Mouse (Mus musculus) hindbrain, embryonic 11.5 days (tissue): ENCODE measurements around the gene Capn11. TPM values are rescaled to one million over a fixed set of nuclear protein-coding genes. Genes with fewer than 3 reads are reported as not detected.

ENCODE experiments used
- ATAC-seq: fragments of 200-750 bp; cut with Nextera tagmentation; 2 replicates; pipeline ENCODE4 v1.8.0; 2017; ENCODE audit warnings: mild to moderate bottlenecking, moderate TSS enrichment, moderate library complexity; ENCODE audit not compliant: low FRiP score
- DNase-seq: peaks from one replicate; pipeline ENCODE4 v3.0.0-alpha.2; 2015; ENCODE audit warnings: low spot score
- H3K27ac ChIP-seq: fragments of 300-500 bp; sonication (generic); 2 replicates; pipeline ENCODE4 v1.5.1; 2014; ENCODE audit warnings: mild to moderate bottlenecking, low read depth, low read length
- H3K27me3 ChIP-seq: fragments of 300-500 bp; sonication (generic); 2 replicates; pipeline ENCODE4 v1.6.1; 2014; ENCODE audit warnings: mild to moderate bottlenecking, low read length, moderate library complexity, mixed read lengths; ENCODE audit not compliant: control insufficient read depth, insufficient read depth
- H3K36me3 ChIP-seq: fragments of 300-500 bp; sonication (generic); 2 replicates; pipeline ENCODE4 v1.6.1; 2014; ENCODE audit warnings: mild to moderate bottlenecking, low read length, moderate library complexity, mixed read lengths; ENCODE audit not compliant: control insufficient read depth, insufficient read depth
- H3K4me1 ChIP-seq: fragments of 300-500 bp; sonication (generic); replicated peaks from 2 replicates; pipeline ENCODE4 v1.6.1; 2014; ENCODE audit warnings: low read length, mixed read lengths; ENCODE audit not compliant: control insufficient read depth, insufficient read depth
- H3K4me2 ChIP-seq: fragments of 300-500 bp; sonication (generic); replicated peaks from 2 replicates; pipeline ENCODE4 v1.6.1; 2014; ENCODE audit warnings: mild to moderate bottlenecking, low read depth, low read length
- H3K4me3 ChIP-seq: fragments of 300-500 bp; sonication (generic); 2 replicates; pipeline ENCODE4 v1.5.1; 2014; ENCODE audit warnings: low read depth, low read length
- H3K9ac ChIP-seq: fragments of 300-500 bp; sonication (generic); 2 replicates; pipeline ENCODE4 v1.6.1; 2014; ENCODE audit warnings: low read depth, low read length
- H3K9me3 ChIP-seq: fragments of 300-500 bp; sonication (generic); 2 replicates; pipeline ENCODE4 v1.6.1; 2016; ENCODE audit warnings: low read length; ENCODE audit not compliant: control insufficient read depth
- WGBS: fragments of 180-500 bp; shearing (Covaris S2); extraction: QIAGEN DNeasy Blood & Tissue Kit; methylation state at CpG from one replicate; pipeline ENCODE4 v1.1.7; 2014; 5-methylcytosine and 5-hydroxymethylcytosine counted together
- polyA plus RNA-seq: library from polyadenylated mRNA; unstranded; fragments of >200 nt; fragmentation: Nextera tagmentation; extraction: Ambion mirVana; gene quantifications from 2 replicates; pipeline ENCODE4 v1.2.1, GENCODE M21; 2014

Gene Capn11
- polyA plus RNA-seq, 1 experiment from 2014 or later = 0.79 TPM

DNA sequence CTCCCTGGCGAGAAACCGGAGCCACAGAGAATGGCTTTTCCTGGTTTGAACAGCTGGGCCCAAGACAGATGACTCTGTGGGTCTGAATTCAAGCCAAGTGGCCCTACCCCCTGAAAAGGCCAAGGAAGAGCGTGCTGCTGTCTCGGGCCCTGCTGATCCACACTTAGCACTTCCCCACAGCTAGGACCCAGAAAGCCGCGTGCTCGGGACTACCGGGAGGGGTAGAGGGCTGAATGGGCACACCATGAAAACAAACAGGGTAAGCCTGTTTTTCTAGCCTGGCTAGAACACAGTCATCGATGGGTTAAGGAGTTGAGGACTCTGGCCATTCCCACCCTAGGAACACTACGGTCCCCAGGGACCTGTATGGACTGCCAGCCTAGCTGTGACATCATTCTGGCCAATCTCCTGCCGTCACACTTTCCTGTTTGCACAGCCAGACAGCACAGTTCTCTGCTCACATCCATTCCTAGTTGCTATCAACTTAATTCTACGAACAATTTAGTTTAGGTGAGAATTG lies 78.1 kb downstream of the Capn11 start:
- Histone ChIP-seq H3K9me3 (no peaks in the 10 kb centered on the region), H3K9ac (no peak overlapping the region), H3K27ac (no peak overlapping the region), H3K4me3 (no peak overlapping the region), H3K4me1 (0 out of 2 replicates have a peak, but pooled peaks cover 4% of the 10 kb centered on the region), H3K27me3 (no peaks in the 10 kb centered on the region), H3K4me2 (no peak overlapping the region), H3K36me3 (no peaks in the 10 kb centered on the region)
- no peak for ATAC-seq
- WGBS = 47% methylated on average over 12 of the region's 12 CpGs
- DNase-seq = peak; percentile 41

Other genes with a start within 250 kb of the Capn11 start
- 86.2 and 87.3 TPM in 2 replicates for gene Cdc5l, start 225.6 kb downstream of the Capn11 start, polyA plus RNA-seq
- gene Spats1, start 183.9 kb downstream of the Capn11 start, polyA plus RNA-seq = 0.61 and 0.85 TPM in 2 replicates
- gene Aars2, start 152.5 kb downstream of the Capn11 start, polyA plus RNA-seq = 13.0 and 14.5 TPM in 2 replicates
- gene Tcte1, start 135.9 kb downstream of the Capn11 start, polyA plus RNA-seq = 2.0 and 2.5 TPM in 2 replicates
- gene Tmem151b, start 109.6 kb downstream of the Capn11 start, polyA plus RNA-seq = 4.7 and 5.6 TPM in 2 replicates
- gene Nfkbie, start 103.6 kb downstream of the Capn11 start, polyA plus RNA-seq = 5.6 and 9.0 TPM in 2 replicates
- 89.9 and 91.5 TPM in 2 replicates for gene Slc35b2, start 95.5 kb downstream of the Capn11 start, polyA plus RNA-seq
- gene Hsp90ab1, start 86.1 kb downstream of the Capn11 start, polyA plus RNA-seq = 1,644 and 1,674 TPM in 2 replicates
- 48.0 and 50.8 TPM in 2 replicates for gene Slc29a1, start 59.7 kb downstream of the Capn11 start, polyA plus RNA-seq
- gene Mymx, start 57.2 kb downstream of the Capn11 start, polyA plus RNA-seq = 1.1 and 1.8 TPM in 2 replicates
- 105 and 109 TPM in 2 replicates for gene Mrpl14, start 27.0 kb upstream of the Capn11 start, polyA plus RNA-seq
- gene Tmem63b, start 27.6 kb upstream of the Capn11 start, polyA plus RNA-seq = 48.6 and 50.3 TPM in 2 replicates
- 0.32 and 0.37 TPM in 2 replicates for gene 1600014C23Rik, start 74.5 kb upstream of the Capn11 start, polyA plus RNA-seq